Mouse (Mus musculus): ENCODE data around the gene Cd300ld. TPM values are rescaled to one million over a fixed set of nuclear protein-coding genes. Genes with fewer than 3 reads are reported as not detected.

Gene Cd300ld
- total and polyA plus RNA-seq, 3 experiments = 0.17 to 0.50 (median 0.26) TPM

GRCm38 (mm10) chr11:114965182-114965828, 24.4 kb downstream of the Cd300ld start:
- no peaks in the 10 kb centered on the region for H3K79me2 ChIP-seq (replicated peaks; ENCODE audit: control insufficient read depth, extremely low read depth, insufficient read depth, poor library complexity, severe bottlenecking)
- H3K4me3 ChIP-seq (replicated peaks in 1 of 3; ENCODE audit: low read depth in 2 of 3, low read length in 2 of 3, poor library complexity in 1 of 3) = no peak overlapping the region
- H3K4me1 ChIP-seq (ENCODE audit: control insufficient read depth in 1 of 2, insufficient read depth in 2 of 2) = peaks cover 8 to 22% of the 10 kb centered on the region in 2 experiments
- no peak for TF ChIP-seq MYC (IDR thresholded peaks at IDR 0.05; ENCODE audit: low read depth, low read length)
- TF ChIP-seq USF1 (IDR thresholded peaks at IDR 0.05; ENCODE audit: low read depth, low read length) = 0 out of 2 replicates have a peak, but pooled peaks have one; percentile 1
- no peak for TF ChIP-seq TBP (conservative IDR thresholded peaks at IDR 0.05; ENCODE audit: low read depth, low read length)
- TF ChIP-seq MAX (IDR thresholded peaks at IDR 0.05; ENCODE audit: low read length) = peak; percentile 31; the same call in 1 of the 2 replicates
- TF ChIP-seq JUN (IDR thresholded peaks at IDR 0.05; ENCODE audit: insufficient read depth, low read depth, low read length) = no peak
- TF ChIP-seq RCOR1 (conservative IDR thresholded peaks at IDR 0.05; ENCODE audit: low read depth, low read length) = no peak
- TF ChIP-seq BHLHE40 (IDR thresholded peaks at IDR 0.05; ENCODE audit: low read depth, low read length) = 0 out of 2 replicates have a peak, but pooled peaks have one; percentile 8
- no peak for TF ChIP-seq IRF4 (IDR thresholded peaks at IDR 0.05; ENCODE audit: low read depth, low read length)
- H3K9me3 ChIP-seq (replicated peaks; ENCODE audit: low read length) = peaks cover 9% of the 10 kb centered on the region
- H3K36me3 ChIP-seq (replicated peaks in 1 of 2; ENCODE audit: control insufficient read depth in 1 of 2, insufficient read depth in 1 of 2, low read length in 1 of 2) = no peaks in the 10 kb centered on the region
- H3K27ac ChIP-seq (ENCODE audit: insufficient read depth, low read depth) = no peak overlapping the region
- H3K9ac ChIP-seq (ENCODE audit: insufficient read depth, low read depth) = no peak overlapping the region
- in situ Hi-C loops (cut with MboI; ENCODE audit: low pct_ligation_motif_present, low pct_unique_long_range_greater_than_20kb, low sequenced_read_pairs) (no loop called here), dilution Hi-C loops (cut with MboI; ENCODE audit: extremely low pct_ligation_motif_present, extremely low pct_unique_long_range_greater_than_20kb, low sequenced_read_pairs) (no loop called here)
- no peak for DNase-seq (ENCODE audit: extremely low read depth)
- H3K4me2 ChIP-seq (ENCODE audit: insufficient read depth, low read depth, poor library complexity, severe bottlenecking) = no peak overlapping the region
- H3K27me3 ChIP-seq (replicated peaks) = peaks cover 5% of the 10 kb centered on the region

GRCm38 (mm10) chr11:114960369-114960768, 29.4 kb downstream of the Cd300ld start:
- no peaks in the 10 kb centered on the region for H3K9me3 ChIP-seq (replicated peaks; ENCODE audit: low read length)
- no peak for TF ChIP-seq RAD21 (IDR thresholded peaks at IDR 0.05; ENCODE audit: low read depth, low read length)
- no peak for TF ChIP-seq POLR2AphosphoS2 (IDR thresholded peaks at IDR 0.05; ENCODE audit: low read depth, low read length)
- TF ChIP-seq ELF1 (IDR thresholded peaks at IDR 0.05; ENCODE audit: low read depth, low read length) = no peak
- no peak for TF ChIP-seq MEF2A (IDR thresholded peaks at IDR 0.05; ENCODE audit: borderline replicate concordance, low read depth, low read length)
- TF ChIP-seq E2F4 (IDR thresholded peaks at IDR 0.05; ENCODE audit: insufficient replicate concordance, low read depth, low read length) = no peak
- no peak for TF ChIP-seq TBP (conservative IDR thresholded peaks at IDR 0.05; ENCODE audit: low read depth, low read length)
- no peak for TF ChIP-seq MXI1 (IDR thresholded peaks at IDR 0.05; ENCODE audit: low read depth, low read length)
- TF ChIP-seq HCFC1 (IDR thresholded peaks at IDR 0.05; ENCODE audit: low read depth, low read length) = no peak
- TF ChIP-seq CTCF (conservative IDR thresholded peaks at IDR 0.05 in 1 of 2, IDR thresholded peaks at IDR 0.05 in 1 of 2; ENCODE audit: low read depth in 2 of 2, low read length in 2 of 2) = no peak
- no peak for TF ChIP-seq MAZ (IDR thresholded peaks at IDR 0.05; ENCODE audit: low read depth, low read length)
- TF ChIP-seq POLR2A (IDR thresholded peaks at IDR 0.05; ENCODE audit: low read depth, low read length) = no peak
- no peak for TF ChIP-seq KAT2A (IDR thresholded peaks at IDR 0.05; ENCODE audit: insufficient replicate concordance, low read length)
- no peak for TF ChIP-seq ZNF384 (IDR thresholded peaks at IDR 0.05; ENCODE audit: low read depth, low read length)
- no peak for TF ChIP-seq IRF4 (IDR thresholded peaks at IDR 0.05; ENCODE audit: low read depth, low read length)
- no peak for TF ChIP-seq MAX (IDR thresholded peaks at IDR 0.05; ENCODE audit: low read length)
- no peak for TF ChIP-seq USF2 (conservative IDR thresholded peaks at IDR 0.05; ENCODE audit: low read depth, low read length)
- TF ChIP-seq SIN3A (IDR thresholded peaks at IDR 0.05; ENCODE audit: low read length) = no peak
- no peak overlapping the region for H3K4me3 ChIP-seq (replicated peaks in 1 of 3; ENCODE audit: low read depth in 2 of 3, low read length in 2 of 3, poor library complexity in 1 of 3)
- H3K9ac ChIP-seq (ENCODE audit: insufficient read depth, low read depth) = no peak overlapping the region
- no peak overlapping the region for H3K27ac ChIP-seq (ENCODE audit: insufficient read depth, low read depth)
- DNase-seq (ENCODE audit: extremely low read depth) = peak; percentile 22
- peaks cover 29% of the 10 kb centered on the region for H3K27me3 ChIP-seq (replicated peaks)
- dilution Hi-C loops (cut with MboI; ENCODE audit: extremely low pct_ligation_motif_present, extremely low pct_unique_long_range_greater_than_20kb, low sequenced_read_pairs) = no loop called here
- H3K79me2 ChIP-seq (replicated peaks; ENCODE audit: control insufficient read depth, extremely low read depth, insufficient read depth, poor library complexity, severe bottlenecking) = no peaks in the 10 kb centered on the region
- H3K4me2 ChIP-seq (ENCODE audit: insufficient read depth, low read depth, poor library complexity, severe bottlenecking) = no peak overlapping the region
- H3K36me3 ChIP-seq (replicated peaks in 1 of 2; ENCODE audit: control insufficient read depth in 1 of 2, insufficient read depth in 1 of 2, low read length in 1 of 2) = no peaks in the 10 kb centered on the region
- in situ Hi-C loops (cut with MboI; ENCODE audit: low pct_ligation_motif_present, low pct_unique_long_range_greater_than_20kb, low sequenced_read_pairs) = no loop called here
- H3K4me1 ChIP-seq (ENCODE audit: control insufficient read depth in 1 of 2, insufficient read depth in 2 of 2) = peaks cover 3 to 30% of the 10 kb centered on the region in 2 experiments
